Mouse (Mus musculus) lung, adult 2 months (tissue): ENCODE measurements around the gene Lrp11.

Experiments used
- CTCF ChIP-seq: fragments of 200-500 bp; IDR thresholded peaks from 2 replicates; pipeline ENCODE4 v1.5.1; 2011; ENCODE audit warnings: mild to moderate bottlenecking, low read length, control low read depth; ENCODE audit not compliant: insufficient read depth
- POLR2A ChIP-seq: fragments of 200-500 bp; IDR thresholded peaks from 2 replicates; pipeline ENCODE4 v1.6.1; 2011; ENCODE audit warnings: low read depth, mild to moderate bottlenecking, control low read depth, low read length, borderline replicate concordance; ENCODE audit errors: extremely low read depth

- no peak for TF ChIP-seq CTCF
- no peak for TF ChIP-seq POLR2A
Observed at GRCm38 (mm10) chr10:7586771-7587170, 2.8 kb upstream of the Lrp11 start.
